Mouse (Mus musculus): ENCODE data around the gene Tst.

DNA sequence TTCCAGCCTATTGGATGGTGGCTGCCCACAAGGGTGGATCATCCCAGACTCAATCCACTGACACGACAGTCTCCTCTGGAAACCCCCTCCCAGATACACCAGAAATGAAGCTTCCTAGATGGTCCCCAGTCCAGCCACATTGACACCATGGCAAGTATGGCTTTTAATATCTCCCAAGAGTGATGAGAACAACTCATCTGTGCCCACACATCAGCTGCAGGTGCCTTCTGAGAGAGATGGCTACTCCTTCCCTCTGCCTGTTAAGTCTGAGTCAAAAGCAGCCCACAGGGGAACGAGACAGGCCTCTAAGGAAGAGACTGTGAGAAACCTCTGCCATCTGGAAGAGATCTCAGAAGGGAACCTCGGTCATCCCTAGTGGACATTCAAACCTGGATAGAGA, 37.9 kb downstream of the Tst start:
- no peak for TF ChIP-seq TCF12 (IDR thresholded peaks at IDR 0.05; ENCODE audit: insufficient read depth, poor library complexity, severe bottlenecking)
- no peak for TF ChIP-seq USF1 (IDR thresholded peaks at IDR 0.05; ENCODE audit: low read depth)
- TF ChIP-seq POLR2AphosphoS2 (IDR thresholded peaks at IDR 0.05; ENCODE audit: insufficient read length, low read depth): no peak
- TF ChIP-seq E2F4 (IDR thresholded peaks at IDR 0.05; ENCODE audit: insufficient read depth): no peak
- TF ChIP-seq POLR2A (IDR thresholded peaks at IDR 0.05; ENCODE audit: insufficient read length, low read depth): no peak
- no peak for TF ChIP-seq REST (IDR thresholded peaks at IDR 0.05; ENCODE audit: insufficient read depth, insufficient read length)
- no peak for TF ChIP-seq MAX (IDR thresholded peaks at IDR 0.05; ENCODE audit: low read depth)
- no peak for TF ChIP-seq MYOD1 (IDR thresholded peaks at IDR 0.05; ENCODE audit: control insufficient read depth in 1 of 3, insufficient read length in 2 of 3, low read depth in 2 of 3)
- no peak for TF ChIP-seq CEBPB (IDR thresholded peaks at IDR 0.05; ENCODE audit: insufficient read depth, poor library complexity, severe bottlenecking)
- no peak for TF ChIP-seq MYOG (IDR thresholded peaks at IDR 0.05; ENCODE audit: control insufficient read depth in 1 of 3, insufficient read depth in 1 of 3, insufficient read length in 2 of 3, low read depth in 2 of 3)
- TF ChIP-seq SRF (IDR thresholded peaks at IDR 0.05; ENCODE audit: control insufficient read depth, insufficient read length, low read depth): no peak
- no peak for TF ChIP-seq TCF3 (IDR thresholded peaks at IDR 0.05; ENCODE audit: insufficient read length, low read depth)
